Mouse (Mus musculus): ENCODE data around the gene Dnajc5g.
A peak's percentile ranks its signal among the peaks of the same experiment; 100 is the strongest.

- TF ChIP-seq CTCF (IDR thresholded peaks at IDR 0.05; ENCODE audit: low read depth) (peak; percentile 46), EP300 (optimal IDR thresholded peaks at IDR 0.05) (no peak)
These were observed 45.7 kb downstream of the Dnajc5g start for GRCm38 (mm10) chr5:31151746-31152145.
